Mouse (Mus musculus) ovary, adult 10 weeks (tissue): ENCODE data around the gene Tbc1d23. TPM values are rescaled to one million over a fixed set of nuclear protein-coding genes. Genes with fewer than 3 reads are reported as not detected.

Experiments used
- polyA plus RNA-seq: library from polyadenylated mRNA; stranded (reverse); fragments of 350-450 nt; fragmentation: Illumina TruSeq; extraction: RNeasy Lipid Tissue Mini Kit (QIAGEN cat#74804); gene quantifications from one replicate; pipeline ENCODE4 v1.2.3, GENCODE M21; 2014

Tbc1d23 gene
- polyA plus RNA-seq, result 77.3 TPM

DNA sequence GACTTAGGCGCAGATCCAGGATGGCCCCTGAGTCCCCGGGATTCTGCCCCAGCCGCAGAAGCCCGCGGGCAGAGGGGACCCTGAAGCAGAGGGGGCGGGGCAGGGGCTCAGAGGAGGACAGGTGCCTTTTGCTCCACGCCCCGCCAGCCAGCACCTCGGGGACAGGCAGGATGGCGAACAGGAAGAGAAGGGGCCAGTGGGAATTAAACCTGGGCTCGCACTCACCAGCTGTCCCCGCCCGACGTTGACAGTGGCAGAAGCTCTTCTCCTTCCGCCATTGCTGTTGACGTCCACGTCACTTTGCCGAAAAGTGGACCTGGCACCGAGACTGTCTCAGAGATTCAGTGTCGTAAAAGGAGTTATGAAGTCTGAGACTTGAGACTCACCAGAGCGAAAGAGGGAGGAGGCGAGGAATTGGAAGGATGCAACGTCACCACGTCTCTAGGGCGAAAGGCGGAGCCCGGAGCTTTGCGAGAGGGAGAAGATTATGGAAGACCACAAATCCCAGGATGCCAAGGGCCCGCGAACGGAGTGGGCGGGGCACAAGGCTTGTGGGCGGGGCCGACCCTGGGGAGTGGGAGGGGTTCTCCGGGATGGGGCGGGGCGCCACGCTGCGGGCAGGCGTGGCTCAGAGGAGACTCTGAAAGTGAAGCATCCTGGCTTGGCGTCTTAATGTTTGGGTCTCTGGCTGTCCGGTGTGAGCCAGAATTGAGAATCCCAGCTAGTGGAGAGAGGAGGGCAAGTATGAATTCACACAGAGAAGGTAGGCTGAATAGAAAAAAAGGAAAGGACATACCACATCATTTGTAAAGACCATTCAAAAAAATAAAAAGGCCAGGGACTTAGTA is at the start of gene Tbc1d23:
Gene Tbc1d23, minus strand, starts transcription at position 416 of the 848 bp plus-strand sequence.

GRCm38 (mm10) chr16:57166611-57167513 is 64.4 kb downstream of the Tbc1d23 start, which contains the start of gene Nit2:
TSS of gene Nit2 (minus strand) at chr16:57167341.

GRCm38 (mm10) chr16:57120913-57121815 is 110.1 kb downstream of the Tbc1d23 start, which contains the start of gene Tomm70a:
TSS of gene Tomm70a (plus strand) at chr16:57121703.

Other genes with a start within 250 kb of the Tbc1d23 start
- gene Tmem45a2, start 160.1 kb downstream of the Tbc1d23 start, polyA plus RNA-seq, result not detected
- 162 TPM for gene Tomm70a, start 109.8 kb downstream of the Tbc1d23 start, polyA plus RNA-seq
- gene Nit2, start 64.2 kb downstream of the Tbc1d23 start, polyA plus RNA-seq, result 80.8 TPM
- 0.20 TPM for gene Tmem30c, start 61.4 kb upstream of the Tbc1d23 start, polyA plus RNA-seq
- gene Filip1l, start 121.6 kb upstream of the Tbc1d23 start, polyA plus RNA-seq, result 134 TPM